Mouse (Mus musculus) stomach, postnatal 0 days (tissue): ENCODE data around the gene Ppfibp1.

ENCODE experiments used
- CTCF ChIP-seq: IDR thresholded peaks from 2 replicates; pipeline ENCODE4 v1.5.1; 2016; ENCODE audit warnings: antibody characterized with exemption, low read depth, mild to moderate bottlenecking, moderate library complexity
- EP300 ChIP-seq: optimal IDR thresholded peaks from 2 replicates; pipeline ENCODE3; 2016; ENCODE audit warnings: antibody characterized with exemption

DNA sequence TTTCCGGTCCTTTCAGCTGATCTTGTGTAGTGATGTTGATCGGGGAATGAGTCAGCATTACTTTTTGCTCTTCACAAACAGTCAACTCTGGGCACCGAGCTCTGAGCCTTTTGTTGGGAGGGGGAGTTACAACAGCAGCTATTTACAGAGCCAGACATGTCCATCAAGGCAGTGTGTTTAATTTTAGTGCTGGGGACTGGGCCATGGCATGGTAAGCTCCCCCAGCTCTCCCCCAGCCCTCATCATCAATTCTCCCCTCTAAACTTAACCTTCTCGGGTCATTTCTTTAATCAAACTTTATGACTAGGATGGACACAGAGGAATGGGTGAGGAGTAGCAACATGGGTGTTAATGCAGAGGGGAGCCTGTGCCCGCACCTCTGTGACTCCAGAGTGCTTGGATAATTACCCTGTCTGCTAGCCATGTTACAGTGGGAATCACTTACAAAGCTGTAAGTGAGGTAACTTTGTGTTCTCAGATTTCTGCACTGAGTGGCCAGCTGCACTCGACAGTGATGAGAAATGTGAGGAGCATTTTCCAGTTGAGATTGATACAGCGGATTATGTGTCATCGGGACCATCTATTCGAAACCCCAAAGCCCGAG is 167.2 kb downstream of the Ppfibp1 start:
- TF ChIP-seq CTCF (no peak), EP300 (no peak)
